Mouse (Mus musculus) E14TG2a.4 (cell line): ENCODE data around the gene Rgma.

ENCODE experiments used
- CTCF ChIP-seq: conservative IDR thresholded peaks from 2 replicates; pipeline ENCODE4 v1.5.1; 2014; ENCODE audit warnings: low read length
- POU5F1 ChIP-seq: IDR thresholded peaks from 2 replicates; pipeline ENCODE4 v1.6.1; 2014; ENCODE audit warnings: low read length, borderline replicate concordance

GRCm38 (mm10) chr7:73356901-73357300 lies 18.4 kb upstream of the Rgma start:
- TF ChIP-seq CTCF (no peak), POU5F1 (no peak)
